Mouse (Mus musculus): ENCODE results near the gene Pecam1.

- TF ChIP-seq POLR2A (IDR thresholded peaks at IDR 0.05; ENCODE audit: low read depth, low read length), result no peak
- no peak for TF ChIP-seq ZC3H11A (IDR thresholded peaks at IDR 0.05; ENCODE audit: low read depth, low read length)
- TF ChIP-seq CTCF (conservative IDR thresholded peaks at IDR 0.05 in 1 of 2, IDR thresholded peaks at IDR 0.05 in 1 of 2; ENCODE audit: low read depth in 2 of 2, low read length in 2 of 2), result no peak
- no peak for TF ChIP-seq RAD21 (IDR thresholded peaks at IDR 0.05; ENCODE audit: low read depth, low read length)
- TF ChIP-seq ELF1 (IDR thresholded peaks at IDR 0.05; ENCODE audit: low read depth, low read length), result no peak
Measured at GRCm38 (mm10) chr11:106683345-106683744, 67.1 kb downstream of the Pecam1 start.

Data from CH12.LX (cell line).